Mouse (Mus musculus) thymus, adult 2 months (tissue): Measurements from ENCODE around the gene Dab2ip. TPM values are rescaled to one million over a fixed set of nuclear protein-coding genes. Genes with fewer than 3 reads are reported as not detected.

Experiments used
- DNase-seq: peaks from one replicate; pipeline ENCODE4 v3.0.0; 2021
- H3K27ac ChIP-seq: fragments of 200-500 bp; 2 replicates; pipeline ENCODE4 v1.5.1; 2012; ENCODE audit warnings: low read length, control low read depth; ENCODE audit not compliant: control insufficient read depth, insufficient read depth
- H3K27me3 ChIP-seq: fragments of 200-500 bp; 2 replicates; pipeline ENCODE4 v1.6.1; 2012; ENCODE audit warnings: mild to moderate bottlenecking, low read length, moderate library complexity, mixed read lengths; ENCODE audit not compliant: control insufficient read depth, insufficient read depth
- H3K36me3 ChIP-seq: fragments of 200-500 bp; 2 replicates; pipeline ENCODE4 v1.6.1; 2012; ENCODE audit warnings: mild to moderate bottlenecking, low read length, moderate library complexity; ENCODE audit not compliant: control insufficient read depth, insufficient read depth
- H3K4me1 ChIP-seq: fragments of 200-500 bp; replicated peaks from 2 replicates; pipeline ENCODE4 v1.6.1; 2012; ENCODE audit warnings: low read length; ENCODE audit not compliant: control insufficient read depth, insufficient read depth
- H3K4me3 ChIP-seq: fragments of 200-500 bp; 2 replicates; pipeline ENCODE4 v1.5.1; 2012; ENCODE audit warnings: mild to moderate bottlenecking, low read length, control low read depth, moderate library complexity; ENCODE audit not compliant: control insufficient read depth, insufficient read depth
- CTCF ChIP-seq: fragments of 200-500 bp; IDR thresholded peaks from 2 replicates; pipeline ENCODE4 v1.5.1; 2012; ENCODE audit warnings: mild to moderate bottlenecking, control low read depth, low read length, moderate library complexity, borderline replicate concordance; ENCODE audit not compliant: control insufficient read depth, poor library complexity, insufficient read depth; ENCODE audit errors: extremely low read depth
- POLR2A ChIP-seq: fragments of 200-500 bp; IDR thresholded peaks from 2 replicates; pipeline ENCODE4 v1.6.1; 2012; ENCODE audit warnings: mild to moderate bottlenecking, low read length, control low read depth, moderate library complexity; ENCODE audit not compliant: control insufficient read depth, poor library complexity, insufficient read depth; ENCODE audit errors: extremely low read depth
- WGBS: fragments of 180-500 bp; shearing (Covaris S2); methylation state at CpG from one replicate; pipeline ENCODE4 v1.1.7; 2018; 5-methylcytosine and 5-hydroxymethylcytosine counted together
- polyA plus RNA-seq: library from polyadenylated mRNA; depleted of rRNA; stranded (reverse); fragments of >200 nt; gene quantifications from 2 replicates; pipeline ENCODE4 v1.2.3, GENCODE M21; 2012

Dab2ip gene
- polyA plus RNA-seq, 1 experiment = 36.2 TPM

DNA sequence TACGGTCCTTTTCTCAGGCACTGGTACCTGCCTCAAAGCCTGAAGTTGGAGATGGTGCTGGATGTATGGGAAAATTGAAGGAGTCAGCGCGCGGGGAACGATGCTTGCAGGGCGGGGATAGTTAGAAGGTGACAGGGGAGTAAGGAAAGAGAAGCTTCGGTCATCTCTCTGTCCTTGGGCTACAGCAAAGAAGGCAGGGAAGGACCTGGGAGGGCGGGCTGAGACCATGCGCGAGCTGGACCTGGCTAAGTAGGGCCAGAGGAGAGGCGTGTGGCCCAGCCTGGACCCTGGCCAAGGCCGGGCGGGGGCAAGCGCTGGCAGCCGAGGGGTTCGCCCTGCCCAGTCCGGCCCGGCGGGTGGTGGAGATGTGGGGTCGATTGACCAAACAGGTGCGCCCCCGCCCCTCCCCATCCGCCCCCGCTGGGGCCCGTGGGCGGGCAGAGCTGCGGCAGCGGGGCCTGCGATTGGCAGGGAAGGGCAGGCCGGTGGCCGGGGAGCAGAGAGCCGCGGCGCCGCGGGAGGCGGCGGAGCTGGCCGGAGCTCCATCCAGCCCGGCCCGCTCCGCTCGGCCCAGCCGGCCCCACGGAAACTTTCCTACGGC is 24.4 kb downstream of the Dab2ip start:
- peak overlapping the region; percentile 1; the same call in 1 of the 2 replicates for H3K4me3 ChIP-seq
- TF ChIP-seq CTCF = no peak
- TF ChIP-seq POLR2A = no peak
- 4% methylated on average over 46 of the region's 46 CpGs for WGBS

DNA sequence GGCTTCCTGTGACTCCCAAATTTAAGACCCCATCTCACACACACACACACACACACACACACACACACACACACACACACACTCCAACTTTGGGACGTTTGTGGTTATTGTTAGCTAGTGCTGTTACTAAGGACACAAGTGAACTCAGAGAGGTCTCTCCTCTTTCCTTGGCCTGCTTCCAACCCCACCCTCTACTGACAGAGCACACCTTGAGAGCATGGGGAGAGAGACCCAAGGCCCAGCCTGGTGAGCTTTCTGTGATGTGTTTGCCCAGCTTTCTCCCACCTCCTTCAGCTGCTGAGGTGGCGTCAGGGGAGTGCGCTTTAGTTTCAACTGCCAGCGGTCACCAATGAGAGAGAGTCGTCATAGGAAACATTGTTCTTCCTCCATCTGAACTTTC is 25.3 kb downstream of the Dab2ip start:
- H3K27ac ChIP-seq = no peak overlapping the region
- H3K36me3 ChIP-seq = no peaks in the 10 kb centered on the region
- H3K27me3 ChIP-seq = peaks cover 21% of the 10 kb centered on the region
- H3K4me1 ChIP-seq = 0 out of 2 replicates have a peak, but pooled peaks cover 3% of the 10 kb centered on the region
- H3K4me3 ChIP-seq = no peak overlapping the region
- WGBS = 57% methylated on average over 5 of the region's 5 CpGs
- DNase-seq = no peak
- no peak for TF ChIP-seq POLR2A
- no peak for TF ChIP-seq CTCF

More for the DNA sequence above, 24.4 kb downstream of the Dab2ip start:
- Histone ChIP-seq H3K36me3 (no peaks in the 10 kb centered on the region), H3K27ac (no peak overlapping the region), H3K27me3 (peaks cover 21% of the 10 kb centered on the region), H3K4me1 (0 out of 2 replicates have a peak, but pooled peaks cover 3% of the 10 kb centered on the region)
- DNase-seq = no peak

GRCm38 (mm10) chr2:35584011-35584410 is 25.9 kb downstream of the Dab2ip start:
- 0 out of 2 replicates have a peak, but pooled peaks cover 3% of the 10 kb centered on the region for H3K4me1 ChIP-seq
- TF ChIP-seq CTCF (no peak), POLR2A (no peak)
- H3K27ac ChIP-seq = no peak overlapping the region
- no peak for DNase-seq
- H3K27me3 ChIP-seq = peaks cover 21% of the 10 kb centered on the region
- WGBS = 75% methylated on average over 3 of the region's 3 CpGs
- H3K36me3 ChIP-seq = no peaks in the 10 kb centered on the region
- H3K4me3 ChIP-seq = no peak overlapping the region

GRCm38 (mm10) chr2:35588368-35588767 is 30.3 kb downstream of the Dab2ip start:
- Histone ChIP-seq H3K27ac (no peak overlapping the region), H3K27me3 (peaks cover 4% of the 10 kb centered on the region; the same call in 1 of the 2 replicates), H3K36me3 (no peaks in the 10 kb centered on the region), H3K4me1 (no peaks in the 10 kb centered on the region), H3K4me3 (no peak overlapping the region)
- DNase-seq = no peak
- TF ChIP-seq CTCF (no peak), POLR2A (no peak)
- WGBS = 77% methylated on average over 9 of the region's 9 CpGs

- no peak for DNase-seq
- H3K4me1 ChIP-seq = no peaks in the 10 kb centered on the region
- no peak overlapping the region for H3K4me3 ChIP-seq
- no peaks in the 10 kb centered on the region; the same call in 1 of the 2 replicates for H3K27me3 ChIP-seq
- WGBS = 50% methylated on average over 10 of the region's 10 CpGs
- no peak overlapping the region for H3K27ac ChIP-seq
- H3K36me3 ChIP-seq = no peaks in the 10 kb centered on the region
- TF ChIP-seq CTCF = no peak
- TF ChIP-seq POLR2A = no peak
These were observed 31.3 kb downstream of the Dab2ip start for GRCm38 (mm10) chr2:35589385-35589784.

DNA sequence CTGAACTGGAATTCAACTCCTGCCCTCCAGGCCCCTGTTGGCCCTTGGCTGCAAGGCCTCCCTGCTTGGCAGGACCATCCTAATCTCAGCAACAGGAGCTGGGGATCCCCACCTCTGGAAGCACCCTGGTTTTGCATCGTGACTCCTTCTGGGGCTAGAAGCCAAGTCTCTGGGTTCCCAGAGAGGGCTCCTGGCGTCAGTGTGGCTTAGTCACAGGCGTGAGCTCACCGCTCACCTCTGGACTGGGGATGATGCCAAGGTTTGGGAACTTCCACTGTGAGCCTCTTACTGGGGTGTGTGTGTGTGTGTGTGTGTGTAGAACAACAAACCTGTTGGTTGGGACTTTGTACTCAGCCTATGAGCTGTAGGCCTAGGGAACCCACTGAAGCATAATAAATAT is 31.7 kb downstream of the Dab2ip start:
- Histone ChIP-seq H3K4me3 (no peak overlapping the region), H3K27ac (no peak overlapping the region), H3K4me1 (no peaks in the 10 kb centered on the region), H3K36me3 (no peaks in the 10 kb centered on the region), H3K27me3 (no peaks in the 10 kb centered on the region; the same call in 1 of the 2 replicates)
- 93% methylated on average over 4 of the region's 4 CpGs for WGBS
- TF ChIP-seq CTCF (no peak), POLR2A (no peak)
- no peak for DNase-seq
